Mouse (Mus musculus) left cerebral cortex, adult 2 months (tissue): ENCODE results near the gene Ppp1r9b. TPM values are rescaled to one million over a fixed set of nuclear protein-coding genes. Genes with fewer than 3 reads are reported as not detected.
"Not testable (repeated sequence)": the region's sequence is repeated elsewhere in the genome, so short reads cannot be mapped to it uniquely, and the experiment has no call there.

ENCODE experiments used
- DNase-seq, 2 experiments: peaks; one replicate each; pipeline ENCODE4 v3.0.0; 2021 to 2022; ENCODE audit warnings: low spot score in 2 of 2, mixed read lengths in 1 of 2; ENCODE audit errors: extremely low spot score in 1 of 2
- H3K27ac ChIP-seq: fragments of 200-600 bp; 2 replicates; pipeline ENCODE4 v1.8.1; 2022
- H3K4me3 ChIP-seq: fragments of 200-600 bp; 2 replicates; pipeline ENCODE4 v1.8.1; 2022
- CTCF ChIP-seq: fragments of 200-600 bp; IDR thresholded peaks from 2 replicates; pipeline ENCODE4 v1.8.1; 2022; ENCODE audit warnings: antibody characterized with exemption, mild to moderate bottlenecking, moderate library complexity
- intact Hi-C: fragments of 180-260 bp; cut with DNase I; formaldehyde crosslinking; loops from one replicate; pipeline ENCODE4 v1.15.1; 2025
- total RNA-seq, 2 experiments: library from RNA; stranded (reverse); gene quantifications; 2 replicates each; pipeline ENCODE4 v1.2.3; 2021

Gene Ppp1r9b
- total RNA-seq, 2 experiments from 2014 or later: 709 to 735 TPM

DNA sequence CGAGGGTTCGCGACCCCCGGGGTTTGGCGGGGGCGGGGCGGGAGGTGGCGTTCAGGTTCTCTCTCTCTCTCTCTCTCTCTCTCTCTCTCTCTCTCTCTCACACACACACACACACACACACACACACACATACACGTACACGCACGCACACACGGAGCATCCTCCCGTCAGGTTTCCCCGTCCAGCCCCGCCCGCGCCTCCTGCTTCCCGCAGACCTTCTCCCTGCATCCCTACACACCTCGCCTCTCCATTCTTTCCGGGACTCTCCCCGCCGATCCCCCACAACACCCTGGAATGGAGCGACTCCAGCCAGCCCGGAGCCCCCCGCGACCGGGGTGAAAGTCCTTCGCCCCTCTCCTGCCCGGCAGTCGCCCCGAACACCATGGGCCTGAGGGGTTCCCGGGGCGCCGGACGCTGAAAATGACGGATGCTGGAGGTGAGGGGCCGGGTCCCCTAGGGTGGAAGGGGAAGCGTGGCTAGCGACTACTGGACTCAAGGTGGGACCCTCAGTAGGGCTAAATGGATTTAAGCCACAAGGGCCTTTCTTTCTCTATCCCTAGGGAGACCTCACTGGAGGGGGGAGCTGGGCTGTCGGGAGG is 19.4 kb downstream of the Ppp1r9b start:
- DNase-seq: no peak
- no peak for TF ChIP-seq CTCF
- intact Hi-C loops: no loop called here
- Histone ChIP-seq H3K4me3 (peak overlapping the region; percentile 54), H3K27ac (peak overlapping the region; percentile 57)

DNA sequence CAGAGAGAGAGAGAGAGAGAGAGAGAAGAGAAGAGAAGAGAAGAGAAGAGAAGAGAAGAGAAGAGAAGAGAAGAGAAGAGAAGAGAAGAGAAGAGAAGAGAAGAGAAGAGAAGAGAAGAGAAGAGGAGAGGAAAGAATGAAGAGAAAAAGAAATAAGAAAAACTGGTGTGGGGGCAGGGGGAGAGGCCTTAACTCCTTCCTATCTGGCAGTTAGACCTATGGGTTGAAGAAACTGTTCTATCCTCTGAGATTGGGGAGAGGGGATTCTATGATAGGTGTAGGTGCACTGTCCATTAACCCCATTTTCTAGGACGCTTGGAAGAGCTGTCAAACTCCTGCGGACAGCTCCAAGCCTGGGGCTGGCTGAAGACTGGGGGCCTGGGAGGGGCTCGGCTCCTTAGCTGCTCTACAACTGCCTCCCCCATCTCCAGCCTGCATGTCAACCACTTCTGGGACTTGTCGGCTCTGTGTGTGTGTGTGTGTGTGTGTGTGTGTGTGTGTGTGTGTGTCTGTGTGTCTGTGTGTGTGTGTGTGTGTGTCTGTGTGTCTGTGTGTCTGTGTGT is 20.1 kb downstream of the Ppp1r9b start:
- intact Hi-C loops, H3K27ac ChIP-seq, DNase-seq: not testable (repeated sequence)
- 0 out of 2 replicates have a peak overlapping the region, but pooled peaks have one; percentile 26 for H3K4me3 ChIP-seq

DNA sequence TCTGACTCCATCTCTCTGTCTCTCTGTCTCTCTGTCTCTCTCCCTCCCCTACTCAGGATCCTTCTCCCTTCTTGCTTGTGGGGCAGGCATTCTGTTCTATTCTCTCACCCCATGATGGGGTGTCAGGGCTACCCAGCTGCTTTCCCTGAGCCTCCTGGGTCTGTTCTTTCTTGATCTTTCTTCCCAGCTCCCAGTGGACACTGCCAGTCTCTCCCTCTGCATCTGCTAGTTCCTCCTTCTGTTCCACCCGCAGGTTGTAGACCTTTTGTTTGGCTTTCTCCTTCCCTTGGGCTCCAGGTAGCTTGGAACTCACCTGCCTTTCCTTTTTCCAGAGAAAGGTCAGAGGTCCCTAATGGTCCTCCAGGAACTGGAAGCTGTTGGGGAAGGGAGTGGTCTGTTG is 20.6 kb downstream of the Ppp1r9b start:
- Histone ChIP-seq H3K27ac (no peak overlapping the region), H3K4me3 (no peak overlapping the region)
- no peak for DNase-seq
- no peak for TF ChIP-seq CTCF
- intact Hi-C loops: no loop called here

DNA sequence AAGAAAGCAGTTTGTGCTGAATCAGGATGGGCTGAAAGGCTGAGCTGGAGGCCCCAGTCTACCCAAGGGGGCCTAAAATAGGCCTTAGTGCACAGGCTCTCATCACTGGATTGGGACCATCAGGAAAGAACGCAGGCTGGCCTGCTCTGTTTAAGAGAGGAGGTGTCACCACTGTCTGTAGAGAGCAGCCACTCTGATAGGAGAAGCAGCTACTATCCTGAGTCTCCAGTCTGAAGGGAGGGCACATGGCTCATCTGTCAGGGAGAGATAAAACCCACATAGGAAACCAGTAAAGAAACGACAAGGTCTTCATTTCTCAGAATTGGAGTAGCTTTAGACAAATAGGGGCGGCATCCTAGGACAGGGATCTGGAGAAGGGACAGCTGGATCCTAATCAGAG is 21.2 kb downstream of the Ppp1r9b start:
- Histone ChIP-seq H3K27ac (no peak overlapping the region), H3K4me3 (no peak overlapping the region)
- intact Hi-C loops: no loop called here
- no peak for DNase-seq
- no peak for TF ChIP-seq CTCF

DNA sequence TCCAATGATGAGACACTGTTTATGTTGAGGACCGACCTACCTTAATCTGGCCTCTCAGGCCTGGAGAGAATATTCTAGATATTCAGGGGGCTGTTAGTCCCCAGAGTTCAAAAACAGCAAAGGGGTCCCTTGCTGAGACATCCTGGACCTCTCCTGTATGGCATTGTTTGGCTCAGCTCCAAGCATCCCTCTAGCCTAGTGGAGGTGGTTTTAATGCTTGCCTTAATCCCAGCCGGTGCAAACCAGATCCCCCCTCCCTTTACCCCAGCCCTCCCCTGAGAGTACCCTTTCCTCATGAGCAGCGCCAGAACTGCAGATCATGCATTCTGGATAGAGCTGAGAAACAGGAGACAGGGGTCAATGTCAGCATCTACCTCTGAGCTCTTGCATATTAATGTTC is 21.7 kb downstream of the Ppp1r9b start:
- Histone ChIP-seq H3K27ac (no peak overlapping the region), H3K4me3 (no peak overlapping the region)
- TF ChIP-seq CTCF: no peak
- no peak for DNase-seq
- intact Hi-C loops: no loop called here

DNA sequence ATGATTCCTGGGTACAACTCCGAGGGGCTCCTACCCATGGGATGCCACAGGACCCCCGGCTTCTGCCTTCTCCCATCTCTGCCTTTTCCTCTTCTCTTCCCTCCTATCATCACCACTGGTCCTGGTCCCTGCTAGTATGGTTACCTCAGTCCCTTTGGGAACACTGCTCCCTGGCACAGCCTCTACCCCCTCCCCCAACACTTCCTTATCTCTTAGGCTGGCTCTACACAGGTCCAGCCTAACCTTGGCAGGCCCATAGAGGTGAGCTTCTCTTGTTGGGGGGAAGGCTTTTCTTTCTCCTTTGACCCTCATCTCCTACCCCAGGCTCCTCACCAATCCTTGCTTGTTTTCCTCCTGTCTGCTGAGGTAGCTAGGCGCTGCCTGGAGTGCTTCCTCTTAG is 24.6 kb downstream of the Ppp1r9b start:
- no peak overlapping the region for H3K27ac ChIP-seq
- DNase-seq: no peak
- no peak overlapping the region for H3K4me3 ChIP-seq
- intact Hi-C loops: no loop called here
- TF ChIP-seq CTCF: no peak

DNA sequence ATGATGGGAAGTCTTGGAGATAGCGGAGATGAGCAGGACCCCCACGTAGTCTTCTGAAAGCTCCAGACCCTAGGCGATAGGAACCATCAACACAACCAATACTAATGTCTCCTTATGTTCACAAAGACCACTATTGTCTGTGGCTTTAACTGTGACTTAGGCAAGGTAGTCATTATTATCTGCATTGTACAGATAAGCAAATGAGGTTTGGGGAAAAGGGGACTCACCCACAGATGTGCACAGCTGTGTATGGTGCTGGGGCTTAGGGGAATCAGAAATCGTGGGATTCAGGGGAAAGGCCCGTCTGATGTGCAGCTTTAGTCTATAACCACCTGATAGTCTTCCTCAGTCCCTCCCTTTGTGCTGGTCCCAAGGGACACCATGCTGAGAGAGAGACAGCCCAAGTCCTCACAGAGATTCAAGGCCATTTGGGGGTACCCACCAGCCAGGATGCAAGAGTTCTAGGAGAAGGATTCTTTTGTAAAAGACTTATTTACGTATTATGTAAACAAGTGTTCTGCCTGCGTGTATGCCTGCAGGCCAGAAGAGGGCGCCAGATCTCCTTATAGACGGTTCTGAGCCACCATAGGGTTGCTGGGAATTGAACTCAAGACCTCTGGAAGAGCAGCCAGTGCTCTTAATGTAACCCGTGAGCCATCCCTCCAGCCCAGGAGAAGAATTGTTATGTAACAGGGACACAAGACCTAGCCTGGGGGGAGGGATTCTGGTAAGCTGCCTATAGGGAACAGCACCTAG is 31.6 kb downstream of the Ppp1r9b start:
- H3K4me3 ChIP-seq: no peak overlapping the region
- TF ChIP-seq CTCF: peak; percentile 47
- no peak overlapping the region for H3K27ac ChIP-seq
- intact Hi-C loops: no loop called here
- DNase-seq: no peak

DNA sequence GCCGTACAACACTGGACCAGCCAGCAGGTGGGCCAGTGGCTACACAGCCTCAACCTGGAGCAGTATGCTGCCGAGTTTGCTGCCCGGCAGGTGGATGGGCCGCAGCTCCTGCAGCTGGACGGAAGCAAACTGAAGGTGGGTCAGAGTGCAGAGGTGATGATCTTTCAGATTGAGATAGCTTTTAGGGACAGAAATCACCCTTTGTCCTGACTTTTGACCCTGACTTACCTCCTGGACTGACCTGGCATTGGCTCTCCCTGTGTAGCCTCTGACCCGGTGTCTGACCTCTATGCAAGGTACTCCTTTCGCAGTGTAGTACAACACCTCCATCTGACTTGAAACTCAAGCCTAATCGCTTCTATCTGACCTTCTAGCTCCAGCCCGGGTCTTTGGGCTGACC is 32.6 kb downstream of the Ppp1r9b start:
- no peak for TF ChIP-seq CTCF
- no peak overlapping the region for H3K27ac ChIP-seq
- intact Hi-C loops: no loop called here
- H3K4me3 ChIP-seq: no peak overlapping the region
- no peak for DNase-seq

DNA sequence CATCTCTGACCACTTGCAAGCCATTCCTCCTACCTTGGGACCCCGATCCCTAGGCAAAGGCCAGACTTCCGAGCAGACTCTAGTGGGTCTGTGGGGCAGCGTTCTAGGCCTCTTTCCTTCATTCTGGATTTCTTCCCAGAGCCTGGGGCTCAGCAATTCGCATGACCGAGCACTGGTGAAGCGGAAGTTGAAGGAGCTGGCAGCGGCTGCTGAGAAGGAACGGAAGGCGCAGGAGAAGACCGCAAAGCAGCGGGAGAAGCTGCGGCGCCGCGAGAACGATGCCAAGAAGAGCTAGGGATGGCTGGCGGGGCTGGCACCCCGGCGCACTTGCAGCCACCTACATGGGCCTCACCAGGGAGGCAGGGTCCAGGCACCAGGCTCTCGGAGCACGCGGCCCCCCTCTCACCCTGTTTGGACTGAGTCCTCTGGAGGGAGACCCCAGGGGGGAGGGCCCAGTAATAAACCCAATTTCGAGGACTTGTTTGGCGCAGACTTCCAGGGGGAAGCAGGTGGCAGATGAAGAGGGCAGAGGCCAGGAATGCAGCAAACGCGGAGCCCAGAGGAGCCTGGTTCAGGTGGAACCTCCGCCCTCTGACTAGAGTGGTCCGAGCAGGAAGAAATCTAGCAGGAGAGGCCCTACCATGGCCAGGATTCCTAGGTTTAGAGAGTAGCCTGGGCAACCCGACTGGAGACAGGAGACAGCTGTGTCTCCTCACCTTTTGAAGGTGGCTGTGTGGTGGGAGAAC is 33.8 kb downstream of the Ppp1r9b start:
- intact Hi-C loops: no loop called here
- peak; percentile 50 to 52 for DNase-seq
- no peak overlapping the region for H3K4me3 ChIP-seq
- H3K27ac ChIP-seq: peak overlapping the region; percentile 38; the same call in 1 of the 2 replicates
- no peak for TF ChIP-seq CTCF

DNA sequence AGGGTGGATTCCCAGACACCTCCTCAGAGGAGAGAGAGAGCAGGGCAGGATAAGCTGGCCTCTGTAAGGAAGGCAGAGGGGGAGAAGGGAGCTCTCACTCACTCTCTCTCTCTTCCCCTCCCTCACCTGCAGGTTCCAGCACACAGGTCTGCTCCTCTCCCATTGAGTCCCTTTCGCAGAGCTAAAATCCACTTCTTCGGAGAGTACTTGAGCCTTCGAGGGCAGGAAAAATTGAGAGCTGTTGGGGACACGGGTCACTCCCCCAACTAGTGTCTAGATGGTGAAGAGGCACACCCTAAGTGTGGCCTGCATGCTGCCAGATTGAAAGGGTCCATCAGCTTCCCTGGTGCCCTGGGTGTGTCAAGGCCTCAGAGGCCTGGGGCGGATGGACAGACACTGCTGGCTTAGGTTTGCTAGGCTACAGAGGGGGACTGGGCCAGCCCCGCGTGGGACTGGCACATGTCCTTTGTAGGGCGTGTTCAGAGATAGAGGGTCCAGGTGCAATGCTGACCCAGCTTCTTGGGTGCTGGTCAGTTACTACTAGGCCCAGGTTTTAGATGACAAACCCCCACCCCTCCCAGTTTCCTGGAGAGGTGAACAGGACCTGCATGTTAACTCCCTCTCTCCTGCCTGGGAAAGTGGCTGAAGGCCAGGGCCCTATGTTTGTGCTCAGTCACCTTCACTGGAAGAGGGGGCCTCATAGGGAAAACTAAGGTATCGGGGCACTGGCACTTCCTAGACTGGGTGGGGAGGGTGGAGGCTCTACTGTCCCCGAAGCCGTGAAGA is 34.6 kb downstream of the Ppp1r9b start:
- intact Hi-C loops: no loop called here
- Histone ChIP-seq H3K4me3 (no peak overlapping the region), H3K27ac (no peak overlapping the region)
- no peak for DNase-seq
- TF ChIP-seq CTCF: no peak

DNA sequence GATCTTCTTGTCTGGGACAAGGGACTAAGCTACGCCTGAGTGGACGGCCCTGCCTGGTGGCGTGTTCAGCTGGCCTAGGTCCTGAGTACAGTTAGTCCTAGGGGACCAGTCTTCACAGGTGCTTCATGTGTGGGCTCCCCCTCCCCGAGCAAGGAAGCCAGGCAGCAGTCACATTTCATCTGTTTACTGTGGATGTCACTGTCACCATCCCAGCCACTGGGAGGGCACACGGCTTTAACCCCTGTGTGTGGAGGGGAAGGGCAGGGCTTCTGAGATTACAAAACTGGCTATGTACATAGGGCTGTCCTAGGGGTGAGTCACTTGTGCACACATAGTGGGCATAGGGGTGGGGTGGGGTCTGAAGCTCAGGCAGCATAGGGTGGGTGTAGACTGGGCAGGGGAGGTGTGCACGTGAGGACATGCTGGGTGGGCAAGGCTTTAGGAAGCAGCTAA is 35.3 kb downstream of the Ppp1r9b start:
- TF ChIP-seq CTCF: no peak
- DNase-seq: no peak
- intact Hi-C loops: no loop called here
- no peak overlapping the region for H3K27ac ChIP-seq
- no peak overlapping the region for H3K4me3 ChIP-seq
